Mouse (Mus musculus) activated CD4-positive, CD25-positive, alpha-beta regulatory T cell, adult 4 months (primary cell): ENCODE results near the gene Ifrd2. TPM values are rescaled to one million over a fixed set of nuclear protein-coding genes. Genes with fewer than 3 reads are reported as not detected.

Experiments
- ATAC-seq: one replicate; pipeline ENCODE4 v1.8.0; 2017
- polyA plus RNA-seq, 2 experiments: library from polyadenylated mRNA; unstranded; fragments of 100-300 nt; shearing (Covaris generic); gene quantifications; one replicate each; pipeline ENCODE4 v1.2.1; 2017

Ifrd2 gene
- polyA plus RNA-seq = 10 to 100 TPM; 28.7 to 33.8 TPM

GRCm38 (mm10) chr9:107586974-107587832, at the start of gene Ifrd2:
Ifrd2 (plus strand) TSS chr9:107587642.
- peak; percentile 99 for ATAC-seq

- ATAC-seq = no peak
These were observed 49.2 kb upstream of the Ifrd2 start for GRCm38 (mm10) chr9:107538231-107538630.

- ATAC-seq = no peak
These were observed 48.7 kb upstream of the Ifrd2 start for GRCm38 (mm10) chr9:107538711-107539110.

DNA sequence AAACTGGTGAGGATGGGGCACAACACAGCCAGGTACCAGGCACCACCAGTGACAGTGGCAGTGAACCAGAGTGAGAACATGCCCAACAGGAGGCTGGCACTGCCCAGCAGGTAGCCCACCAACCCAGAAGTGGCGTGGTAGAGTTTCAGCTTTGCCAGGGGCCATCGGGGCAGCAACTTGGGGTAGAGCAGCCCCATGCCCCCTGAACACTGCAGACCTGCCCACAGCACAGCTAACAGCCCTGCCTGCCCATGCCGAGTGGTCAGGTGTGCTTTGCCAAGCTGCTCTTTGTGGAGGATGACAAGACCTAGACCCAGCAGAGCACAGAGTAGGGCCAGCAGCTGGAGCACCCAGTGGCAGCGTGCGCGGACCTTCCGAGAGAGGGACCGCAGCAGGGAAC, 47.5 kb upstream of the Ifrd2 start:
- no peak for ATAC-seq

GRCm38 (mm10) chr9:107540420-107540819, 47.0 kb upstream of the Ifrd2 start:
- ATAC-seq = no peak

GRCm38 (mm10) chr9:107541005-107541404, 46.4 kb upstream of the Ifrd2 start:
- no peak for ATAC-seq

DNA sequence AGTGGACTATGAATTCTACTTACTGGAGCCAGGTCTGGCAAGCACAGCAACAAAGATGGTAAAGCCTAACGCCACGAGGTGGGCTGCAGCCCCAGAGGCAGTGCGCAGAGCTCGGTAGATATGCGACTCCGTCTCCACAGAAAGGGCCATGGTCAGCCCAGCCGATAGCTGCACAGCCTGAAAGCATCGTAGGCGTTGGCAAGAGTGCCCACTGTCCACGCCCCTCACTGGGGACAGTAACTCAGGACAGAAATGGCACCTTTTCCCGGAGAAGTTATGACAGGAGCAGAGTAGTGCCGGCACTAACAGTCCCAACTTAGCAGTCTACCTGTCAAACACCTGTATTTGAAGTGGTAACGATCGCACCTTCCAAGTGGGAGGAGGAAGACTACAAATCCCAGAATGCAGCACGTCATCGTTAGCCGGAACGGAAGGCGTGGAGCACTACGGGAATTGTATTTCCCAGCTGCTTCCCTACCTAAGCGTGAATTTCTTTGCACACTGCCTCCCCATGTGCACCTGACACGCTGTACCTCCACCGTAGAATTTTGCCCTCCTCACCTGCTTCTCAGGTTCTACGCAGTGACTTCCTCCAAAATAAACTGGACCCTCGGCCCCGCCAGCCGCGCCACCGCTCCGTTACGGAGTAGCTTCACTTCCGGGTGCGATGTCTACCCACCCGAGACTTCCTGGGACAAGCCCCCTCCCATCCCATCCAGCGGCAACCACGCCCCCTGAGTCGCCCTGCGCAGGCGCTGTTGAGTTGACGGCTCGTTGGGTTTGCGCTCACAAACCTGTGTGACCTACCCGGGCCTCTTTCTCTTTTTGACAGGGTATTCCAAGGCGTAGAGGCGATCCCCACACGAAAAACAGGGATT, 45.7 kb upstream of the Ifrd2 start, which contains the start of the genes Cyb561d2 and Nprl2:
Gene Cyb561d2, minus strand, starts transcription at position 720 of the 878 bp plus-strand sequence.
Gene Nprl2, plus strand, starts transcription at position 753 of the 878 bp plus-strand sequence.
- ATAC-seq = peak; percentile 88

GRCm38 (mm10) chr9:107542352-107542686, 45.1 kb upstream of the Ifrd2 start:
- peak; percentile 2 for ATAC-seq

DNA sequence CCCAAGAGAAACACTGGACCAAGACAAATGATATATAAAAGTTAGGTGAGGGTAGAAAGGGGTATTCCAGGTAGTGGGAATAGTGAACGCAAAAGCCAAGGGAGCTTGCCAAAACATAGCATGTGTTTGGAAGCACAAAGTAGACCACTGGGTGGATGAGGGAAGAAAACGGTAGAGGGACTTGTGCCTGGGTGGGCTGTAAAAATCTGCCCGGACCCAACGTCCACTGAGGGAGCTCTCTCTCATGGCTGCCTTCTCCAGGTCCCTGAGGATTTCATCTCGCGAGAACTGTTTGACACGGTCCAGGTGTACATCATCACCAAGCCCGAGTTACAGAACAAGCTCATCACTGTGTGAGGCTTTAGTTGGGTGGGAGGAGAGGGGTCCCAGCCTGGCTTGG, 44.7 kb upstream of the Ifrd2 start:
- ATAC-seq = no peak

GRCm38 (mm10) chr9:107543299-107543698, 44.1 kb upstream of the Ifrd2 start:
- no peak for ATAC-seq

GRCm38 (mm10) chr9:107544196-107544700, 43.2 kb upstream of the Ifrd2 start:
- ATAC-seq = no peak

GRCm38 (mm10) chr9:107544729-107545128, 42.7 kb upstream of the Ifrd2 start:
- no peak for ATAC-seq

DNA sequence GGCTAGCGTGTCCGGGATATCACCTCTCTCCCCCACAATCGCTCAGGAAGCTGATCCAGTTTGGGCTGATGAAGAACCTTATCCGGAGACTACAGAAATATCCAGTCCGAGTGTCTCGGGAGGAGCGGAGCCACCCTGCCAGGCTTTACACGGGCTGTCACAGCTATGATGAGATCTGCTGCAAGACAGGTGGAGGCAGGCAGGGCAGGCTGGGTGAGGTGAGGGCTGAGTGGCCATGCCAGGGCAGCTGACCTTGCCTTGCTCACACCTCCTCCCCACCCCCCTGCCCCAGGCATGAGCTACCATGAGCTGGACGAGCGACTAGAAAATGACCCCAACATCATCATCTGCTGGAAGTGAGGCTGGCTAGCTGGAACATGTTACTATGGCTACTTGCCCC, 42.2 kb upstream of the Ifrd2 start:
- no peak for ATAC-seq

GRCm38 (mm10) chr9:107545602-107546001, 41.8 kb upstream of the Ifrd2 start:
- no peak for ATAC-seq

- ATAC-seq = peak; percentile 16
These were observed 40.4 kb upstream of the Ifrd2 start, which contains the start of gene Zmynd10 for GRCm38 (mm10) chr9:107547026-107547425. Zmynd10 (plus strand) TSS chr9:107547298.

DNA sequence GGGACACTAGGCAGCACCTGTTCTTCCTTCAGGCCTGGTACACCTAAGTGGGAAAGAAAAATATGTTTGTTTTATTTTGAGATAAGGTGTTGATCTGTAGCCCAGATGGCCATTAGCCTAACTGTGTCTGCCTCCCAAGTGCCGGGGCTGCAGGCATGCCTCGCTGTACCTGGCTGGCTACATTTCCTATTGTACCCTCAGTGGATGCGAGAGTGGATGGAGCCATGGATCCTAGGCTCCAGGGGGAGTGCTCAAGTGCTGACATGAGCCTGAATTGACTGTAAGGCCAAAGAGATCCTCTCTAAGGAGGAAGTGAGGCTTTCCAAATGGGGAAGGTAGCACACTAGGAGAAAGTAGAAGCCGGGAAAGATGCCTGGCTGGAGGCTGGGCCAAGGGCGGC, 39.5 kb upstream of the Ifrd2 start:
- no peak for ATAC-seq

DNA sequence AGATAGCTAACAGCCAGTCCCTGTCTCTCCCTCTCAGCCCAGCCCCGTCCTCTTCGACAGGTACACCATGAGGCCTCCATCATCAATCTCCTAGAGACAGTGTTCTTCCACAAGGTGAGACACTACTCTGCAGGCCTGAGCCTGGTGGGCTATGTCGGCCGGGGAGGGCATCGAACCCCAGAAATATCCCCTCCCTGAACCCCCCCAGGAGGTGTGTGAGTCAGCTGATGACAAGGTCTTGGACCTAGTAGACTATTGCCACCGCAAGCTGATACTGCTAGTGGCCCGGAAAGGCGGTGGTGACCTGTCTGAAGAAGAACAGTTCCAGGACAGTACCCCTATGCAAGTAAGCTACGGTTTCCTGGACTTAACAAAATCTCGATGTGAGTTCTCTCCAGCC, 38.6 kb upstream of the Ifrd2 start:
- no peak for ATAC-seq

DNA sequence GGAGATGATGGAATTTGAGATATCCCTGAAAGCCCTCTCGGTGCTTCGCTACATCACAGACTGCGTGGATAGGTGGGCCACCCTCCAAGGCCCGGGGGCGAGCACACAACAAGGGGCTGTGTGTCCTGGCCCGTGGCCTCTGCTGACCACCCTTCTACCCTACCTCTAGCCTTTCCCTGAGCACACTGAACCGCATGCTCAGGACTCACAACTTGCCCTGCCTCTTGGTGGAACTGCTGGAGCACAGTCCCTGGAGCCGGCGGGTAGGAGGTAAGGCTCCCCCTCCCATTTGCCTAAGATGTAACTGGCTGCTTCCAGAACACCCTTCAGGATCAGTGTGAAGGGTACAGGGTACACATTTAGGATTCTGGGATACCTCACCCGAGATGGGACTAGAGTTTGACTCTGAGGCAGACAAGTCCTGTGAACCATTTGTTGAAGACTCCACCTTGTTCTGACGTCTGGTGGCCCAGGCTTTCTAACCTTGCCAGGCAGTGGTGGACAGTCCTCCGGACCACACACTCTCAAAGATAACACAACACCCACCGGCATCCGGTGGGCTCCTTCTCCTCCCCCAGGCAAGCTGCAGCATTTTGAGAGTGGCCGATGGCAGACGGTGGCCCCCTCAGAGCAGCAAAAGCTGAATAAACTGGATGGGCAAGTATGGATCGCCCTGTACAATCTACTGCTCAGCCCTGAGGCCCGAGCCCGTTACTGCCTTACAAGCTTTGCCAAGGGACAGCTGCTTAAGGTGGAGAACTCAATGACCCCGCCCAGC, 38.0 kb upstream of the Ifrd2 start:
- ATAC-seq = no peak

GRCm38 (mm10) chr9:107550491-107551116, 36.8 kb upstream of the Ifrd2 start:
- no peak for ATAC-seq

DNA sequence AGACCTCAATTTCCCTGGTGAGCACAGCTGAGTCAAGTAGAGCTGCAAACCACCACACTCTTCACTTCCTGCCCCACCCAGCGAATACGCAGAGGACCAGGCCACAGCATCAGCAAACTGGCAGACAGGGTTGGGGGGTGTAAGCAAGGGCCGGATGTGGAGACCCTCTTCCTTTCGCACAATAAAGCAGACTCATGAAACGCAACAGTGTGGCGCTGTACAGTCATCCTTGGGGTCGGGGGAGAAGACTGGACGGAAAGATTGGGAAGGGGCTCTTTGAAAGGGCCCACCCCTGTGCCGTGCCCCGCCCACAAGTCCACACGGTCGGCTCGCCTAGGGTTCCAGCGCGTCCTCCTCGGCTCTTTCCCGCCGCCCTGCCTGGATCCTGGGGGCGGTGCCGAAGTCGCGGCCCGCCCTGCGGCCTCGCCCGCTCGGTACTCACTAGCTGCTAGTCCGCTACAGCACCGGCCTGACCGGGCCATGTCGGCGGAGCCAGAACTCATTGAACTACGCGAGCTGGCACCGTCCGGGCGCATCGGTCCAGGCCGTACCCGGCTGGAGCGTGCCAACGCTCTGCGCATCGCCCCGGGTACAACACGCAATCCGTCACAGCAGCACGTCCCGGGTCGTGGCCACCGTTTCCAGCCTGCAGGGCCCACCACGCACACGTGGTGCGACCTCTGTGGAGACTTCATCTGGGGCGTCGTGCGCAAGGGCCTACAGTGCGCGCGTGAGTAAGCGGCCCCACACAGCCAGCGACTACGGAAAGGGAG, 36.1 kb upstream of the Ifrd2 start, which contains the start of gene Rassf1:
Gene Rassf1, plus strand, starts transcription at position 439 of the 773 bp plus-strand sequence.
- ATAC-seq = peak; percentile 67

GRCm38 (mm10) chr9:107551890-107552355, 35.5 kb upstream of the Ifrd2 start:
- ATAC-seq = no peak
